Mouse (Mus musculus): Measurements from ENCODE around the gene AL607142.1.

Gene AL607142.1

GRCm38 (mm10) chr4:120064696-120065095 is at the start of gene AL607142.1:
Gene AL607142.1 (plus strand): TSS chr4:120064996.
- no peak for ATAC-seq (ENCODE audit: low TSS enrichment)

GRCm38 (mm10) chr4:120018426-120018825 is 46.4 kb upstream of the AL607142.1 start:
- peak; percentile 22; the same call in 1 of the 2 replicates for ATAC-seq (ENCODE audit: low TSS enrichment)

- no peak for ATAC-seq (ENCODE audit: low TSS enrichment)
Observed at GRCm38 (mm10) chr4:120022392-120022791, 42.4 kb upstream of the AL607142.1 start.

GRCm38 (mm10) chr4:120023221-120023840 is 41.5 kb upstream of the AL607142.1 start:
- peak; percentile 14; the same call in 1 of the 2 replicates for ATAC-seq (ENCODE audit: low TSS enrichment)

- peak; percentile 86 for ATAC-seq (ENCODE audit: low TSS enrichment)
Observed at GRCm38 (mm10) chr4:120024071-120024470, 40.7 kb upstream of the AL607142.1 start.

GRCm38 (mm10) chr4:120027671-120028070 is 37.1 kb upstream of the AL607142.1 start:
- no peak for ATAC-seq (ENCODE audit: low TSS enrichment)

GRCm38 (mm10) chr4:120029937-120030336 is 34.9 kb upstream of the AL607142.1 start:
- ATAC-seq (ENCODE audit: low TSS enrichment): no peak

GRCm38 (mm10) chr4:120032320-120032983 is 32.3 kb upstream of the AL607142.1 start:
- ATAC-seq (ENCODE audit: low TSS enrichment): peak; percentile 54

GRCm38 (mm10) chr4:120032984-120033355 is 31.8 kb upstream of the AL607142.1 start:
- ATAC-seq (ENCODE audit: low TSS enrichment): peak; percentile 48

GRCm38 (mm10) chr4:120036294-120036693 is 28.5 kb upstream of the AL607142.1 start:
- ATAC-seq (ENCODE audit: low TSS enrichment): no peak

GRCm38 (mm10) chr4:120037007-120037406 is 27.8 kb upstream of the AL607142.1 start:
- ATAC-seq (ENCODE audit: low TSS enrichment): no peak

GRCm38 (mm10) chr4:120041520-120041919 is 23.3 kb upstream of the AL607142.1 start:
- ATAC-seq (ENCODE audit: low TSS enrichment): no peak

- no peak for ATAC-seq (ENCODE audit: low TSS enrichment)
Observed at GRCm38 (mm10) chr4:120042480-120042879, 22.3 kb upstream of the AL607142.1 start.

GRCm38 (mm10) chr4:120044612-120045011 is 20.2 kb upstream of the AL607142.1 start:
- ATAC-seq (ENCODE audit: low TSS enrichment): no peak

GRCm38 (mm10) chr4:120045131-120045537 is 19.7 kb upstream of the AL607142.1 start:
- ATAC-seq (ENCODE audit: low TSS enrichment): peak; percentile 50

- no peak for ATAC-seq (ENCODE audit: low TSS enrichment)
Observed at GRCm38 (mm10) chr4:120045871-120046270, 18.9 kb upstream of the AL607142.1 start.

GRCm38 (mm10) chr4:120047060-120047459 is 17.7 kb upstream of the AL607142.1 start:
- ATAC-seq (ENCODE audit: low TSS enrichment): peak; percentile 66

GRCm38 (mm10) chr4:120048274-120048673 is 16.5 kb upstream of the AL607142.1 start:
- ATAC-seq (ENCODE audit: low TSS enrichment): no peak

GRCm38 (mm10) chr4:120049857-120050256 is 14.9 kb upstream of the AL607142.1 start:
- no peak for ATAC-seq (ENCODE audit: low TSS enrichment)

GRCm38 (mm10) chr4:120052481-120052880 is 12.3 kb upstream of the AL607142.1 start:
- ATAC-seq (ENCODE audit: low TSS enrichment): no peak; the same call in 1 of the 2 replicates

GRCm38 (mm10) chr4:120053026-120054005 is 11.5 kb upstream of the AL607142.1 start:
- no peak for ATAC-seq (ENCODE audit: low TSS enrichment)

GRCm38 (mm10) chr4:120054145-120054544 is 10.7 kb upstream of the AL607142.1 start:
- no peak for ATAC-seq (ENCODE audit: low TSS enrichment)

Measured in frontal cortex, adult (tissue).